Mouse (Mus musculus) lung, embryonic 14.5 days (tissue): ENCODE measurements around the gene Mef2b. TPM values are rescaled to one million over a fixed set of nuclear protein-coding genes. Genes with fewer than 3 reads are reported as not detected.

ENCODE experiments used
- ATAC-seq: fragments of 200-750 bp; cut with Nextera tagmentation; 2 replicates; pipeline ENCODE4 v1.8.0; 2017; ENCODE audit warnings: mild to moderate bottlenecking, moderate TSS enrichment, moderate library complexity; ENCODE audit not compliant: insufficient read depth
- DNase-seq: peaks from one replicate; pipeline ENCODE4 v3.0.0-alpha.2; 2015
- H3K27ac ChIP-seq: fragments of 300-500 bp; sonication (generic); 2 replicates; pipeline ENCODE4 v1.5.1; 2014; ENCODE audit warnings: low read depth, mild to moderate bottlenecking, moderate library complexity
- H3K27me3 ChIP-seq: fragments of 300-500 bp; sonication (generic); 2 replicates; pipeline ENCODE4 v1.6.1; 2014; ENCODE audit warnings: low read length, control low read depth; ENCODE audit not compliant: insufficient read depth
- H3K36me3 ChIP-seq: fragments of 300-500 bp; sonication (generic); 2 replicates; pipeline ENCODE4 v1.6.1; 2014; ENCODE audit warnings: control low read depth; ENCODE audit not compliant: insufficient read depth
- H3K4me1 ChIP-seq: fragments of 300-500 bp; sonication (generic); 2 replicates; pipeline ENCODE4 v1.6.1; 2014; ENCODE audit warnings: antibody characterized with exemption, control low read depth; ENCODE audit not compliant: insufficient read depth
- H3K4me2 ChIP-seq: fragments of 300-500 bp; sonication (generic); 2 replicates; pipeline ENCODE4 v1.6.1; 2014; ENCODE audit warnings: mild to moderate bottlenecking
- H3K4me3 ChIP-seq: fragments of 300-500 bp; sonication (generic); 2 replicates; pipeline ENCODE4 v1.5.1; 2014; ENCODE audit warnings: low read depth, low read length
- H3K9ac ChIP-seq: fragments of 300-500 bp; sonication (generic); 2 replicates; pipeline ENCODE4 v1.6.1; 2014
- H3K9me3 ChIP-seq: fragments of 300-500 bp; sonication (generic); 2 replicates; pipeline ENCODE4 v1.6.1; 2016; ENCODE audit warnings: low read depth, low read length, control low read depth
- CTCF ChIP-seq: IDR thresholded peaks from 2 replicates; pipeline ENCODE4 v1.5.1; 2016; ENCODE audit warnings: antibody characterized with exemption, low read depth
- WGBS: fragments of 180-500 bp; shearing (Covaris S2); extraction: QIAGEN DNeasy Blood & Tissue Kit; methylation state at CpG from one replicate; pipeline ENCODE4 v1.1.7; 2014; 5-methylcytosine and 5-hydroxymethylcytosine counted together
- polyA plus RNA-seq: library from polyadenylated mRNA; unstranded; fragments of >200 nt; fragmentation: Nextera tagmentation; extraction: Ambion mirVana; gene quantifications from 2 replicates; pipeline ENCODE4 v1.2.1, GENCODE M21; 2014

Mef2b gene
- polyA plus RNA-seq, 1 experiment from 2014 or later: 0.28 TPM

DNA sequence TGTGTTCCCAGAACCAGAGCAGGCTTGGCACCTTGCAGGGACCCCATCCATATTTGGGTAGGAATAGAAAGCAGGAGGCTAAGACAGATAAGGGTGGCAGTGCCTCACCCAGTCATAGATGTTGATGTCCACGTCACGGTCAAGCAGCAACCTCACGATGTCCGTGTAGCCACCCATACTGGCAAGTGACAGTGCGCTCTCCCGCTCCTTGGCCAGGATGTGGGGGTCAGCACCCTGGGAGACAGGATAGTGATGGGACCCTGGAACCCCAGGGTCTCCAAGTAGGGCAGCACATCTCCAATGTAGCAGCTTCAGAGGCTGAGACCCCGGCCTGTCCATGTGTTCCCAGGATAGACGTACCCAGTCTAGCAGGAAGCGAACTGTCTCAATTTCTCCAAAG, 4.6 kb upstream of the Mef2b start:
- TF ChIP-seq CTCF: no peak
- H3K27me3 ChIP-seq: no peaks in the 10 kb centered on the region
- ATAC-seq (no peak), DNase-seq (no peak)
- no peaks in the 10 kb centered on the region for H3K4me1 ChIP-seq
- H3K9ac ChIP-seq: no peak overlapping the region
- H3K9me3 ChIP-seq: no peaks in the 10 kb centered on the region
- no peak overlapping the region for H3K4me3 ChIP-seq
- H3K4me2 ChIP-seq: no peak overlapping the region
- H3K27ac ChIP-seq: no peak overlapping the region
- WGBS: 91% methylated on average over 9 of the region's 9 CpGs
- H3K36me3 ChIP-seq: peaks cover 46% of the 10 kb centered on the region

DNA sequence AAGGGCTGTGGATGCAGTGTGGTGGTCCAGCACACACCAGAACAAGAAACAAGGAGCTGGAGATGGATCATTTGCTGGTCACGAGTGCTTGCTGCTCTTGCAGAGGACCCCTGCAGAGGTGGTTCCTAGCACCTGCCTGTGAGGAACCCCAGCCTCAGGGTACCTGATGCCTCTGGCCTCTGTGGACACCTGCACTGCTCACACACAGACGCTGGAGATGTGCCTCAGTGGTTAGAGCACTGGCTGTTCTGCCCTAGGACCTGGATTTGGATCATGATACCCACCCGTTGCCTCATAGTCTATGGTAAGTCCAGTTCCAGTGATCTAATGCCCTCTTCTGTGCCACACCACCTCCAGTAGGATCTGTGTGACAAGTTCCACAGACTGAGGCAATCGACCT, 2.9 kb upstream of the Mef2b start:
- Histone ChIP-seq H3K4me2 (no peak overlapping the region), H3K9me3 (no peaks in the 10 kb centered on the region)

DNA sequence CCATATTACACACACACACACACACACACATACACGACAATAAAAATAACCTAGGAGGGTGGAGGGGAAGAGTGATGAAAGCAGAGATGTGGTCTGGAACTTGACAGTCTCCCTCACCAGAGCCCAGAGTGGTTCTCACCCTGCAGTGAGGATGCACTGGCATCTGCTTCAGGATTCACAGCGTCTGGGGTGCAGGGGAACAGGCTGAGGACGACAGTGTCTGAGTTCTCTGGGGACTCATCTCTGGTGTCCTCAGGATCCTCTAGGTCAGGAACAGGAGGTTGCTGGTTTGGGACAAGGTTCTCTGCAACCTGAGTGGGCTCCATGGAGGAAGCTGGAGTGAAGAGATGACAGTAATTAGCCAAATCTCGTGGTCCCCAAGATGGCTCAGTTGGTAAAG, 1.6 kb upstream of the Mef2b start:
- WGBS: 78% methylated on average over 4 of the region's 4 CpGs
- peak overlapping the region; percentile 77 for H3K4me3 ChIP-seq
- TF ChIP-seq CTCF: no peak

More for the DNA sequence above, 2.9 kb upstream of the Mef2b start:
- no peak for TF ChIP-seq CTCF
- Histone ChIP-seq H3K36me3 (peaks cover 46% of the 10 kb centered on the region), H3K9ac (no peak overlapping the region), H3K27me3 (no peaks in the 10 kb centered on the region), H3K4me1 (peaks cover 6% of the 10 kb centered on the region), H3K4me3 (no peak overlapping the region), H3K27ac (no peak overlapping the region)
- ATAC-seq (no peak), DNase-seq (no peak)
- 88% methylated on average over 4 of the region's 4 CpGs for WGBS

DNA sequence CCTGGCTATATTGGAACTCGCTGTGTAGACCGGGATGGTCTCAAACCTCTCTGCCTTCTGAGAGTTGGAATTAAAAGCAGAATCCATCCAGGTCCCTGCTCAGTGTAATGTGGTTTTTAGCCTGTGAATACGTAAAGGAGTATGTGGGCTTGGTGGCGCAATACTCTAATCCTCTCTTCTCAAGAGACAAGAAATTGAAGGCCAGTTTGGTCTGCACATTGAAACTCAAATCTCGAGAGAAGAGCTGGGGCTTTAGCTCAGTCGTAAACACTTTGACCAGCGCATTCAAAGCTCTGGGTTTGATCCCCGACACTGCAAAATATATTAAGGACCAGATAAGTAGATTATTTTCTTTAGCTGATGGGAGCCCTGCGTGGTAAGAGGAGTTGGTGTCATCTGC, 470 bp downstream of the Mef2b start:
- DNase-seq: peak; percentile 20
- peaks cover 32% of the 10 kb centered on the region for H3K36me3 ChIP-seq

More for the DNA sequence above, 1.6 kb upstream of the Mef2b start:
- H3K36me3 ChIP-seq: peaks cover 41% of the 10 kb centered on the region
- H3K27ac ChIP-seq: no peak overlapping the region
- H3K9me3 ChIP-seq: no peaks in the 10 kb centered on the region
- DNase-seq (no peak), ATAC-seq (no peak)
- peak overlapping the region; percentile 61 for H3K9ac ChIP-seq
- peak overlapping the region; percentile 84 for H3K4me2 ChIP-seq
- H3K4me1 ChIP-seq: peaks cover 6% of the 10 kb centered on the region
- H3K27me3 ChIP-seq: no peaks in the 10 kb centered on the region

DNA sequence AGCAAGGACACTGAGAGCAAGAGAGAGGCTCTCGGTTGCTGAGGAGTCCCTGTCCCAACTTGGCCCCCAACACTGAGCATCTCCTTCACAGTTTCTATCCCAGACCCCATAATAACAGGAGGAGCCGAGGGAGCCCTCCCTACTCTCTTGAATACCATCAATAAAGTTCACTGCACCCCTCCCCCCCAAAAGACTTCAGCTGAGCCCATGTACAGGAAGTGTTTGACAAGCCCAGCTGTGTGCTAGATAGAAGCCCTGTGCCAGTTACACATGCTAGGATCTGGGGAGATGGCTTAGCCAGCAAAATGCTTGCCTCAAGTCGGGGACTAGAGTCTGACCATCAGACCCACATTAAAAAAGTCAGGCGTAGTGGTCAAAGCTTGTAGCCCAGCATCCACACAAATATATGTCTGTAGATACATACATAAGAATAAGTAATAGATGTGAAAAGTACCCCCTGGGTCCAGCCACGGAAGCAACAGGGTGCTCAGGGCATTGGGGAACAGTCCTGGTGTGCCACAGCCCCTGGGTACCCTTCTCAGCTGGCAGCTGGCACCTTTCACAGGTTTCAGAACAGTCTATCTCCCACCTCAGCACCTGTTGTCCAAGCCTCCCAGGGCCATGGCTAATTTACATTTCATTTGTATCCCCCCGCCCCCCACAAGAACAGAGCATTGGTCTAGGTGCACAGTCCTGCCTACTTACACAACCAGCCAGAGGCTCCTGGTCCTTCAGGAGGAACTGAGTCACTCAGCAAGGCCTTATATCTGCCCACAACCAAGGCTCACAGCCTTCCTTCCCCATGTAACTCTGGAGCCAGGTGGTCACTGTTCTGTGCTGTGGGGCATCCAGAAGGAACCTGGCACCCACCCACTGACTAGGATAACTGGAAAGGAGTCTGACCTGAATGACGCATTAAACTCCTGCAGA, 8.4 kb downstream of the Mef2b start:
- no peaks in the 10 kb centered on the region for H3K9me3 ChIP-seq
- H3K4me2 ChIP-seq: no peak overlapping the region
- no peak overlapping the region for H3K9ac ChIP-seq
- no peaks in the 10 kb centered on the region for H3K4me1 ChIP-seq
- WGBS: 76% methylated on average over 7 of the region's 7 CpGs
- no peak for TF ChIP-seq CTCF
- no peak overlapping the region for H3K27ac ChIP-seq
- H3K4me3 ChIP-seq: no peak overlapping the region
- no peak for ATAC-seq
- DNase-seq: no peak
- H3K36me3 ChIP-seq: peaks cover 34% of the 10 kb centered on the region
- H3K27me3 ChIP-seq: 0 out of 2 replicates have a peak, but pooled peaks cover 3% of the 10 kb centered on the region

More for the DNA sequence above, 470 bp downstream of the Mef2b start:
- no peaks in the 10 kb centered on the region for H3K27me3 ChIP-seq
- H3K9me3 ChIP-seq: no peaks in the 10 kb centered on the region
- peaks cover 6% of the 10 kb centered on the region for H3K4me1 ChIP-seq
- no peak for TF ChIP-seq CTCF
- H3K27ac ChIP-seq: peak overlapping the region; percentile 59; the same call in 1 of the 2 replicates
- WGBS: 5% methylated on average over 9 of the region's 9 CpGs
- H3K4me2 ChIP-seq: peak overlapping the region; percentile 84
- no peak for ATAC-seq
- H3K9ac ChIP-seq: peak overlapping the region; percentile 71
- peak overlapping the region; percentile 77 for H3K4me3 ChIP-seq

DNA sequence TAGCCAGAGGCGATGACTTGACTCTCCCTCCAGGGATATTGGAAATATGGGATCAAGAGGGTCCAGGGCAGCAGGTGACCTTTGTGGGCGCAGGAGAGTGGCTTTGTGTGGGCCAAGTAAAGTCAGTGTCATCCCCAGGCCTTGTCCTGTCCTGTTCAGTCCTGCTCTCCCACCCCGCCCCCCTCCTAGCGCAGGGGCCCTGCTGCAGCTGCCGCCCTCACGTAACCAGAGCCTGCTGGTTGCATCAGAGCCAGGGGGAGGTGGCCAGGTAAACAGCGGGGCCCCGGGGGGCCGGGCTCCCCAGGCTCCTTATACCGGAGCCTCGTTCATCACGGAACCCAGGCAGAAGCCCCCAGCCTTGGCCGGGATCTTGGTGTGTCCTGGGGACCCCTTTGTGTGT, 10.6 kb downstream of the Mef2b start:
- H3K27ac ChIP-seq: no peak overlapping the region
- ATAC-seq (no peak), DNase-seq (no peak)
- no peak overlapping the region for H3K9ac ChIP-seq
- H3K4me2 ChIP-seq: no peak overlapping the region
- no peak for TF ChIP-seq CTCF
- no peaks in the 10 kb centered on the region for H3K9me3 ChIP-seq
- no peak overlapping the region for H3K4me3 ChIP-seq
- H3K4me1 ChIP-seq: no peaks in the 10 kb centered on the region
- 0 out of 2 replicates have a peak, but pooled peaks cover 3% of the 10 kb centered on the region for H3K27me3 ChIP-seq
- WGBS: 15% methylated on average over 13 of the region's 13 CpGs
- H3K36me3 ChIP-seq: peaks cover 20% of the 10 kb centered on the region; the same call in 1 of the 2 replicates

DNA sequence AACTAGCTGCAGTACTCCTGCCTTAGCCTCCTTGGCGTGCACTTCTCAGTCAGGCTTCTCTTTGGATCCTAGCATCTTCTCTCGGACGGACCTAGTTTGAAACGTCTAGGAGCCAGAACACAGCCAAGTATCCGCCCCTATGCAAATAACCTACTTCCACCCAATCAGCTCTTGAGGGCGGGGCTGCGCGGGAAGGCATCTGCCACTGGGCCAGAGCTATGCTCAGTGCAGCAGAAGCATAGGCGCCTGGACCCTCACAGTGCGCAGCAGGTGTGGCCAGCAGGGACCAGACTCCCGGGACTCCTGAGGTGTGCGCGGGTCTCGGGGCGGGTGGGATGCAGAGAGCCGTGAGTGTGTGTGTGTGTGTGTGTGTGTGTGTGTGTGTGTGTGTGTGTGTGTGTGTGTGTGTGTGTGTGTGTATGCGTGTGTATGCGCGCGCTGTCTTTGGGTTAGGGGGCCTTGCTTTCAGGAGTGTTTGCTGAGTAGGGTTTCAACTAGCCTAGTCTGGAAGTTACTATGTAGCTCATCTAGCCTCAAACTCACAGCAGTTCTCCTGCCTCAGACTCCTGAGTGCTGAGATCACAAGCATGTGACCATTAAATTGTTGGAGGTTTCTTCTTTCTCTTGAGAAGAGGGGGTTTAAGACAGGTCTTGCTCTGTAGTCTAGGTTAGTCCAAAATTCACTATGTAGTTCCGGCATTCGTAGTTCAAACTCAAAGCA, 13.2 kb downstream of the Mef2b start:
- peak overlapping the region; percentile 43 for H3K4me2 ChIP-seq
- H3K4me1 ChIP-seq: no peaks in the 10 kb centered on the region
- 12% methylated on average over 22 of the region's 22 CpGs for whole genome bisulfite sequencing
- H3K9ac ChIP-seq: no peak overlapping the region; the same call in 1 of the 2 replicates
- DNase-seq (peak; percentile 91), ATAC-seq (peak; percentile 98)
- no peak overlapping the region for H3K27ac ChIP-seq
- no peak for TF ChIP-seq CTCF
- H3K36me3 ChIP-seq: no peaks in the 10 kb centered on the region
- H3K4me3 ChIP-seq: no peak overlapping the region
- H3K9me3 ChIP-seq: no peaks in the 10 kb centered on the region
- 0 out of 2 replicates have a peak, but pooled peaks cover 3% of the 10 kb centered on the region for H3K27me3 ChIP-seq
